Mouse (Mus musculus) forebrain, embryonic 10.5 days (tissue): ENCODE results near the gene Arsa. TPM values are rescaled to one million over a fixed set of nuclear protein-coding genes. Genes with fewer than 3 reads are reported as not detected.
"Not testable (repeated sequence)": the region's sequence is repeated elsewhere in the genome, so short reads cannot be mapped to it uniquely, and the experiment has no call there.

Experiments used
- DNase-seq: peaks from one replicate; pipeline ENCODE4 v3.0.0-alpha.2; 2017; ENCODE audit warnings: low spot score; ENCODE audit errors: extremely low spot score
- H3K27ac ChIP-seq: fragments of 300-500 bp; sonication (generic); 2 replicates; pipeline ENCODE4 v1.5.1; 2016; ENCODE audit warnings: mild to moderate bottlenecking
- H3K27me3 ChIP-seq: fragments of 300-500 bp; sonication (generic); 2 replicates; pipeline ENCODE4 v1.6.1; 2016; ENCODE audit warnings: mild to moderate bottlenecking; ENCODE audit not compliant: poor library complexity, severe bottlenecking
- H3K36me3 ChIP-seq: fragments of 300-500 bp; sonication (generic); replicated peaks from 2 replicates; pipeline ENCODE4 v1.6.1; 2016; ENCODE audit warnings: mild to moderate bottlenecking, moderate library complexity
- H3K4me1 ChIP-seq: fragments of 300-500 bp; sonication (generic); 2 replicates; pipeline ENCODE4 v1.6.1; 2016
- H3K4me3 ChIP-seq: fragments of 300-500 bp; sonication (generic); 2 replicates; pipeline ENCODE4 v1.5.1; 2016; ENCODE audit warnings: mild to moderate bottlenecking, moderate library complexity
- H3K9me3 ChIP-seq: fragments of 300-500 bp; sonication (generic); 2 replicates; pipeline ENCODE4 v1.6.1; 2016; ENCODE audit warnings: mild to moderate bottlenecking, moderate library complexity
- WGBS: fragments of 180-500 bp; shearing (Covaris S2); methylation state at CpG from one replicate; pipeline ENCODE4 v1.1.7; 2016; 5-methylcytosine and 5-hydroxymethylcytosine counted together
- polyA plus RNA-seq: library from polyadenylated mRNA; unstranded; fragments of >200 nt; fragmentation: Nextera tagmentation; extraction: Ambion mirVana; gene quantifications from 2 replicates; pipeline ENCODE4 v1.2.1, GENCODE M21; 2016

The Arsa gene
- polyA plus RNA-seq, 1 experiment from 2014 or later = 11.4 TPM

DNA sequence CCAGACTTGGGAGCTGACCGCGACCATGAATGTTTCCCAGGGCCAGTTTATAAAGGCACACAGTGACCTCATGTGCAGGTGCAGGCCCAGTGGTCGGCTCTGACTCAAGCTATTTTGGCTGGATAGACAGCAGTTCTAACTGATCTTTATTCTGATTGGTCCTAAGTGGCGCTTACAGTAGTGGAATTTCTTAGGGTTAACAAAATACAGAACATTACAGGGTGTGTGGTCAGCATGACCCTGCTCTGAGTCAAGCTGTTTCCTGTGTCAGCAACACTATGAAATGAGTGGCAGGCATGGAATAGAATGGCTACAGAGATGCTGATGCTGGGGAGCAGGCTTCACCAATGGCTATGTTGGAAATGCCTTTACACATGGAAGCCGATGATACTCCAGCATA lies 41.3 kb downstream of the Arsa start:
- H3K9me3 ChIP-seq = no peaks in the 10 kb centered on the region
- no peaks in the 10 kb centered on the region for H3K36me3 ChIP-seq
- no peak overlapping the region for H3K27ac ChIP-seq
- H3K4me1 ChIP-seq = peaks cover 3% of the 10 kb centered on the region
- no peak for DNase-seq
- H3K4me3 ChIP-seq = no peak overlapping the region
- H3K27me3 ChIP-seq = no peaks in the 10 kb centered on the region
- WGBS = 84% methylated on average over 5 of the region's 5 CpGs

DNA sequence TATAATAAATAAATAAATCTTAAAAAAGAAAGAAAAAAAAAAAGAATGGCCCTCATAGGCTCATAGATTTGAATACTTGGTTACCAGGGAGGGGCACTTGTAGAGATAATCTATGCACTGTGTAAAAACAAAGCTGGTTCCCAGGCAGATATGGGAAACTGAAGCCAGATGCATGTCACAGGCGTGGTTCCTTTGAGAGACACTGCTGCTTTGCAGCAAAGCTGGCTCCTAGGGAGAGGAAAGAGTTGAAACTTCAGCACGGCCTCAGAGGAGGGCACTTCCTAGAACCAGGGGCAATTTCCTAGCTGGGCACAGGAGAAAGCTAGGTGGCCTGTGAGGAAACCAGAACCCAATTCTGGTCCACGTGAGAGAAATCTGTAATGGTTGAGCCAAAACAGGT lies 43.1 kb downstream of the Arsa start:
- Histone ChIP-seq H3K36me3 (no peaks in the 10 kb centered on the region), H3K27me3 (no peaks in the 10 kb centered on the region), H3K4me3 (no peak overlapping the region), H3K27ac (no peak overlapping the region), H3K4me1 (peaks cover 13% of the 10 kb centered on the region), H3K9me3 (no peaks in the 10 kb centered on the region)
- WGBS = 73% methylated on average over 3 of the region's 3 CpGs
- DNase-seq = no peak

DNA sequence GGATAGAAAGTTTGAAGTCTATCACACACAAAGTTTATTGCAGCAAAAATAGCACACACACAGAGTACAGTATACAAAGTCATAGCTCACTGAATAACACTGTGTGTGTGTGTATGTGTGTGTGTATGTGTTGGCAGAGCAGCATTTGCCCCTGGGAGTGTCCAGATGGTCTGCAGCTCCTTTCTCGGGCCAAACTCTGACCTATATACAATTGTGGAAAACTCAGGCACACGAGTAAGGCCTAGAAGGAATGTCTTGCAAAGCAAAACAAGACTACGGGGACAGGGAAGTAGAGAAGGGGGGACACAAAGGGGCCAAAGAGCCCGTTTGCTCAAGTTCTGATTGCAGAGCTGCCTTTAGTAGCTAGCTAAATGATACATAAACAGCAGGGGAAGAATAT lies 44.3 kb downstream of the Arsa start:
- no peak overlapping the region for H3K27ac ChIP-seq
- WGBS = 88% methylated on average over 4 of the region's 4 CpGs
- no peaks in the 10 kb centered on the region for H3K27me3 ChIP-seq
- no peak overlapping the region for H3K4me3 ChIP-seq
- H3K4me1 ChIP-seq = peaks cover 24% of the 10 kb centered on the region
- no peak for DNase-seq
- H3K9me3 ChIP-seq = no peaks in the 10 kb centered on the region
- peaks cover 4% of the 10 kb centered on the region for H3K36me3 ChIP-seq

DNA sequence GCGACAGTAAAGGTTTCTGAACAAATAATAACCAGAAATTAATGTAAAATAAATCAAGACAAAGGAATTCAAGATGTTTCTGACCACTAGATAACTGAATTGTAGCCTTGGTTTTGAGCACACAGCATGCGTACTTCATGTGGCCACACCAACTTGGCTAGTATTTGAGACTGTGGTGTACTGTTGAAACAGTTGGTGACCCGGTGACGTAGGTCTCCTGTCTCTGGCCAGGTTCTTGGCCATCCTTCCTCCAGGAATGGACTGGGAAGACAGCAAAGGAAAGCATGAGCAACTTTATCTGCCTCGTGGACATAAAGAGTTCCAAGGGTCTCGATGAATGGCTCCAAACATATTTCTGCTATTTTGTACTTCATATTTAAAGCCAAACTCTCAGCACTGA lies 45.4 kb downstream of the Arsa start:
- Histone ChIP-seq H3K4me1 (peaks cover 25% of the 10 kb centered on the region), H3K27ac (no peak overlapping the region), H3K36me3 (peaks cover 16% of the 10 kb centered on the region), H3K4me3 (no peak overlapping the region), H3K9me3 (no peaks in the 10 kb centered on the region), H3K27me3 (no peaks in the 10 kb centered on the region)
- DNase-seq = no peak
- WGBS = 95% methylated on average over 6 of the region's 6 CpGs

DNA sequence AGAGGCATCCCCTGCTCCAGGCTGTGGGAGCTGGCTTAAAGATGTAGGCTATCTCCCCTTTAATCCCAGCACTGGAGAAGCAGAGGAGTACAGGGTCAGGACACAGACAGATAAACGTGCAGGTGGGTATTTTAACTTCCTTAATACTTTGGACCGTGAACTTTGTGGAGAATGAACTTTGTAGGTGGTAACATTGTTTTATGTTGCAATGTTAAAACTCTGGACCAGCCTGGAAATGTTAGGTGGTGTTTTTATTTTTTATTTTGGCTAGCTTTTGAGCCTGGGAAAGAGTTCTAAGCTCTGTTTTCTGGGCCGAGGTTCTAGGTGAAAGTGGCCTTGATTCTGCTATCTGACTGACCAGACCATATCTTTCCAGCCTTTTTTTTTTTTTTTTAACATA lies 46.0 kb downstream of the Arsa start:
- Histone ChIP-seq H3K4me1 (peaks cover 26% of the 10 kb centered on the region), H3K27ac (no peak overlapping the region), H3K36me3 (peaks cover 21% of the 10 kb centered on the region), H3K4me3 (no peak overlapping the region), H3K9me3 (no peaks in the 10 kb centered on the region), H3K27me3 (no peaks in the 10 kb centered on the region)
- 94% methylated on average over 3 of the region's 3 CpGs for WGBS
- no peak for DNase-seq

DNA sequence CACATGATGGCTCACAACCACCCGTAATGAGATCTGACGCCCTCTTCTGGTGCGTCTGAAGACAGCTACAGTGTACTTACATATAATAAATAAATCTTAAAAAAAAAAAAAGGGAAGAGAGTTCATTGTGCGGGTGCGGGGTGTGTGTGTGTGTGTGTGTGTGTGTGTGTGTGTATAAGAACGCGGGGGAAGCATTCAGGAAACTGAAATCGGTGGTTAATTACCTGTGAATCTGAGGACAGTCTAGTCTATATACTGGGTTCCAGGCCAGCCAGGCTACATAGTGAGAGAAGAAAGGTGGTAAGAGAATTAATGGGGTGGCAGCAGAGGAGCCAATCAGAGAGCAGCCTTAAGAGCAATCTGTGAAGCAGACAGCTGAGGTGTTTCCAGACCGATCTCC lies 46.5 kb downstream of the Arsa start:
- Histone ChIP-seq H3K4me1 (peaks cover 31% of the 10 kb centered on the region), H3K36me3 (peaks cover 26% of the 10 kb centered on the region)
- H3K27me3 ChIP-seq, H3K4me3 ChIP-seq, H3K9me3 ChIP-seq, DNase-seq, H3K27ac ChIP-seq: not testable (repeated sequence)
- WGBS = 88% methylated on average over 9 of the region's 9 CpGs

DNA sequence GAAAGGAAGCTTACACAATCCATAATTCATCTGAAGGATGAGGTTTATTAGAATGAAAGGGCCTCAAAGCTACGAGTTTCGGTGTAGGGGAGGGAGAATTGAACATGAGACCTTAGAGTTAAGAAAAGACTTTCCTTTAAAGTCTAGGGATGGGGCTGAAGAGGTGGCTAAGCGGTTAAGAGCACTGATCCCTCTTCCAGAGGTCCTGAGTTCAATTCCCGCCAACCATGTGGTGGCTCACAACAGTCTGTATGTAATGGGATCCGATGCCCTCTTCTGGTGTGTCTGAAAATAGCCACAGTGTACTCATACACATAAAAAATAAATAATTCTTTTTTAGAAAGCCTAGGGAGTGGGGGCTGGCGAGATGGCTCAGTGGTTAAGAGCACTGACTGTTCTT lies 46.9 kb downstream of the Arsa start:
- peak overlapping the region; percentile 86 for H3K4me3 ChIP-seq
- H3K36me3 ChIP-seq = peaks cover 30% of the 10 kb centered on the region
- H3K27ac ChIP-seq = peak overlapping the region; percentile 96
- H3K27me3 ChIP-seq = 0 out of 2 replicates have a peak, but pooled peaks cover 4% of the 10 kb centered on the region
- 46% methylated on average over 6 of the region's 6 CpGs for WGBS
- DNase-seq = no peak
- peaks cover 35% of the 10 kb centered on the region for H3K4me1 ChIP-seq
- H3K9me3 ChIP-seq = no peaks in the 10 kb centered on the region

DNA sequence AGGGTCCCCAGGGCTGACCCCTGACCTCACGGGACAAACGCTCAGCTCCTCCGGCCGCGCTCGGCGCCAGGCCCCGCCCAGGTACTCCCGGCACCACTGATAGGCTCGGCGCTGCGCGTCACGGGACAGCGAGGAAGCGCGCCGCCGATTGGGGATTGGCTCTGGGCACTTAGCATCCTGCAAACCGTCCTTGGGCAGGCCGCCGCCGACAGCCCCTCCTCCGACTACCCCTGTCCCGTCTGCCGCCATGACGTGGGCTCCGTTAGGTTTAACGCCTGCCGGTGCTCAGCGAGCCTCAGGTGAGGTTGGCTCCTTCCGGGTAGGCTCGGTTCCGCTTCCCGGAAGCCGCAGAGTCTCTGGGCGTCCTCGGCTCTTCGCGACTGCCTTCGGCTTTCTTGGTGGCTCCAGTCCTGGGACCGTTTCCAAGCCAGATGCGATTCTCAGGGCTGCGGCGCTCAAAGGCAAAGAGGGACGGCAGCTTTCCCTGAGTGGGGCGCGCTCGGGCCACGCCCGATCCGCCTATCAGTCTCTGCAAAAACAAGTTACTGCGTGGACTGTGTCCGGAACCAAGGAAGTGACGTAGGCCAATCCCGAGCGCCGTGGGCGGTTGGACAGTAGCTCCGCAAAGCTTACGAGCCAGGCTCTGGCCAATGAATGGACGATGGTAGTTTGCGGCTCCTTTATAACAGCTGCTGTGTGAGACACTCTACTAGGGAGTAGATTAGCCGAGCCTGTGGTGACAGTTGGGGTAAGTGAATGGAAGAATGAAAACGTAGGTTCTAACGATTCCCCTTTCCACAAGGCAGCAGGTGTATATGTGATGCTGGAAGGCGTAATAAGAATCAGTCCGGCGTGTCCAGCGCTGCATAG lies 47.6 kb downstream of the Arsa start, which contains the start of the genes C730034F03Rik, Gm44502 and Chkb:
TSS of gene C730034F03Rik (plus strand) at position 238 of the 870 bp plus-strand sequence.
TSS of gene Gm44502 (minus strand) at position 345 of the 870 bp plus-strand sequence.
TSS of gene Chkb (minus strand) at position 557 of the 870 bp plus-strand sequence.
- under 1% methylated on average over 70 of the region's 70 CpGs for WGBS
- Histone ChIP-seq H3K27me3 (0 out of 2 replicates have a peak, but pooled peaks cover 5% of the 10 kb centered on the region), H3K4me1 (peaks cover 43% of the 10 kb centered on the region), H3K27ac (peak within 1 kb of the TSS; percentile 96), H3K36me3 (peaks cover 31% of the 10 kb centered on the region), H3K4me3 (peak within 1 kb of the TSS; percentile 86), H3K9me3 (no peaks in the 10 kb centered on the region)
- DNase-seq = peak; percentile 93

DNA sequence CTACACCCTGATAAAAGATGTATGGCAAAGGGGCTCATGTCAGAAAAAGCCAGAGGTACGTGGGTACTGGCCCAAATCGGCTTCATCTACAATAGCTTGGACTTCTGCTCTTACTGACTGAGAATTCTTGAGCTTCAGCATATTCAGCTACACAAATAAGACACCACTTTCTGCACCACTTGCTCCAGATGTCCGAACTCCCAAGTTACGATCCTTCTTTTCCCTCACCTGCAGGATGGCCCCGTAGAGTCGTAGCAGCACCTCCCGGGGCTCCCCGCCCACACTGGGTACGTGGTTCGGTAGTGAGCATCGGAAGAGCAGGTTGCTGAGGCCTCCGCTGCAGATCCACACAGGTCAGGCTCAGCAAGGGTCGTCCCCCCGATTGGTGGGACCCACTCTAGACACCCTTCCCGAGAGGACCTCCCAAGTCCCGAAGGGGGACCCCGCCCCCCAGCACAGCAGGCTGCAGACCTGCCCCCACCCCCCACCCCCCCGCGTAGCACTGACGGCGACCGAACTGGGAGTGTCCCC lies 48.3 kb downstream of the Arsa start:
- Histone ChIP-seq H3K9me3 (no peaks in the 10 kb centered on the region), H3K4me1 (peaks cover 43% of the 10 kb centered on the region), H3K27me3 (0 out of 2 replicates have a peak, but pooled peaks cover 5% of the 10 kb centered on the region), H3K27ac (peak overlapping the region; percentile 96), H3K4me3 (peak overlapping the region; percentile 86), H3K36me3 (peaks cover 33% of the 10 kb centered on the region)
- WGBS = 6% methylated on average over 22 of the region's 22 CpGs
- DNase-seq = no peak

DNA sequence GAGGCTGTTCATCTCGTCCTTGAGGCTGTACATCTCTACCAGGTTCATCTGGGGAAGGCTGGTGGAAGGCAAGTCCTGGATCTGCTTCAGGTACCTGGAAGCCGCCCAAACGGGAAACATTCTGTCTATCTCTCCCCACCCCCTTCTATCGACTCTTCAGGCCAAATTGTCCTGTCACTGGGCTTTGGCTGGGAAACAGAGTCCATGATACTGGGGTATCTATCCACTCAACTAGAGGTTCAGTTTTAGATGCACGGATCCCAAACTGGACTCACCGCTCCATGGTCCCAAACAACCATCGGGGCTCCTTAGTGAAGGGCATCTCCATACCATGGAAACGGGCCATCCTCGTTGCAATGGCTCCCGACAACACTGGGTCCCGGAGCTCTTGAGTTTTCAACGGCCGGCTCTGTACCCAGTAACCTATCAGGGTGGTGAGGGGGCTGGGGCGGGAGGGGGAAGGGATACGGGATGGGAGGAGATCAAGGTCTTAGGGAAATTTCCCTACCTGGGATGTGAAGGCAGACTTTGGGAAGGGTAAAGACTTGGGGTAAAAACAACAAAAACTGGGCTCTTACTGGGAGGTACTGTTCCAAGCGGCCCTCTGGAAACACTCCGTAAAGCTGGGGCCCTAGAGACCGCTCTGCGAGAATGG lies 49.0 kb downstream of the Arsa start:
- Histone ChIP-seq H3K36me3 (peaks cover 35% of the 10 kb centered on the region), H3K4me1 (peaks cover 43% of the 10 kb centered on the region), H3K27me3 (0 out of 2 replicates have a peak, but pooled peaks cover 5% of the 10 kb centered on the region), H3K9me3 (no peaks in the 10 kb centered on the region), H3K27ac (no peak overlapping the region), H3K4me3 (peak overlapping the region; percentile 86)
- WGBS = 85% methylated on average over 19 of the region's 19 CpGs
- DNase-seq = no peak

DNA sequence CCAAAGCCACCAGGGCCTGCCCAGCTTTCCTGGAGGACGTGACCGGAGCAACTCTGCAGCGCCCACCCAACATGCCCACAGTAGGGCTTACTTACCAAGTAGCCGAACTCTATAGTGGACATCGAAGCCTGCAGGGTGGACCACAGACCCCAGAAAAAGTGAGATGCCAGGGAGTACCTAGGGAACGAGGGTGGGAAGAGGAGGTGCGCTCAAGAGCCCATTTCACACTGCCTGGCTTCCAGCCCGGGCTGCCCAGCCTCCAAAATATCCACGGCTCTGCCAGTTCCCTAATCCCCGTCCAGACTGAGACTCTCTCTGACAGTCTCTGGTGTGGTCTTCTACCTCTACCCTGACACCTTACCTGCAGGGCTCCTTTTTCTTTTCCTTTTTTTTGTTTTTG lies 50.5 kb downstream of the Arsa start:
- no peak for DNase-seq
- no peak overlapping the region for H3K27ac ChIP-seq
- H3K4me3 ChIP-seq = no peak overlapping the region
- H3K9me3 ChIP-seq = no peaks in the 10 kb centered on the region
- H3K36me3 ChIP-seq = peaks cover 42% of the 10 kb centered on the region
- peaks cover 43% of the 10 kb centered on the region for H3K4me1 ChIP-seq
- H3K27me3 ChIP-seq = 0 out of 2 replicates have a peak, but pooled peaks cover 5% of the 10 kb centered on the region
- 89% methylated on average over 10 of the region's 10 CpGs for WGBS

DNA sequence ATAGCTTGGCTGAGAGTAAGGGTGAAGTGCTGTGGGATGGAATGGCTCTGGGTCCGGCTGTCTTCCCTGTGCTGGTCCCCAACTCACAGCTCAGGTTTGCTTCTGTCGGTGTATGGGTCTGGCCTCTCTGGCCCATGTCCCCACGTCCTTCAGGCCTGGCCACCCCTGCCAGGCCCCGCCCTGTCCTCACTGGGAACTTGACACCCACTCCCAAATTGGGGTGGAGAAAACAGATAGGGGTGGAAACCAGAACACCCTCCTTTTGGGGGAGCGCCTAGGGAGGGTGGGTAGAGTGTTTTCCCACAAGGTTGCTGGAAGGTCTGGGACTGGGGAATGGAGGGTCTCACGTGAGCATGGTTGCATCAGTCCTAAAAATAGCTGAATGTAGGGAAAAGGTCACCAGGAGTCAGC lies 51.5 kb downstream of the Arsa start, which contains the start of gene Cpt1b:
TSS of gene Cpt1b (minus strand) at position 153 of the 411 bp plus-strand sequence.
- Histone ChIP-seq H3K4me3 (peak within 1 kb of the TSS; percentile 29), H3K27ac (peak within 1 kb of the TSS; percentile 36; the same call in 1 of the 2 replicates), H3K36me3 (peaks cover 45% of the 10 kb centered on the region), H3K4me1 (peaks cover 38% of the 10 kb centered on the region), H3K9me3 (no peaks in the 10 kb centered on the region), H3K27me3 (0 out of 2 replicates have a peak, but pooled peaks cover 5% of the 10 kb centered on the region)
- 27% methylated on average over 6 of the region's 6 CpGs for WGBS
- DNase-seq = no peak
